Mouse (Mus musculus) layer of hippocampus, adult 2 months (tissue): Measurements from ENCODE around the gene Slc23a4. TPM values are rescaled to one million over a fixed set of nuclear protein-coding genes. Genes with fewer than 3 reads are reported as not detected.

Source experiments
- DNase-seq, 2 experiments: peaks; one replicate each; pipeline ENCODE4 v3.0.0; 2022; ENCODE audit warnings: low spot score in 2 of 2
- H3K27ac ChIP-seq: fragments of 200-600 bp; 2 replicates; pipeline ENCODE4 v1.8.1; 2022
- H3K4me3 ChIP-seq: fragments of 200-600 bp; 2 replicates; pipeline ENCODE4 v1.8.1; 2022; ENCODE audit warnings: mild to moderate bottlenecking
- CTCF ChIP-seq: fragments of 200-600 bp; conservative IDR thresholded peaks from 2 replicates; pipeline ENCODE4 v1.8.1; 2022; ENCODE audit warnings: antibody characterized with exemption, mild to moderate bottlenecking, moderate library complexity
- total RNA-seq, 2 experiments: library from RNA; stranded (reverse); gene quantifications; 2 replicates each; pipeline ENCODE4 v1.2.3; 2021

Gene Slc23a4
- total RNA-seq, 2 experiments from 2014 or later = 0.88 to 1.2 TPM

DNA sequence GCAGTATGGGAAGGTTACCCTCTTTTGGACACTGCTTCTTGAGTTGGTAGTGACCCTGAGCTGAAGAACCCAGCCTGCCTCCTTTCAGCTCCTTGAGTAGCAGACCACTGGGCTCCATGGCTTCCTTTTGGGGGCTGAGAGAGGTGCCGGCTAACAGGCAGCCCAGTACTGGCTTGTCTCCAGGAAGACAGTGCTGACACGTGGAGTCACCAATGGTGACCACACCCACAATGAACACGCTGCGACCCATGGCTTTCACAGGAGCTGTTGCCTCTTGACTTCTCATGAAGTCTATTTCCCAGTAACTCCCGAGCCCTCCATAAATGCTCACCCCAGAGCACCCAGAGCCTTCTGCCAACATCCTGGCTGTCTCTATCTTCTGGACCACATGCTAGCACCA is 6.5 kb upstream of the Slc23a4 start:
- no peak overlapping the region for H3K27ac ChIP-seq
- H3K4me3 ChIP-seq = no peak overlapping the region
- TF ChIP-seq CTCF = no peak
- no peak for DNase-seq

DNA sequence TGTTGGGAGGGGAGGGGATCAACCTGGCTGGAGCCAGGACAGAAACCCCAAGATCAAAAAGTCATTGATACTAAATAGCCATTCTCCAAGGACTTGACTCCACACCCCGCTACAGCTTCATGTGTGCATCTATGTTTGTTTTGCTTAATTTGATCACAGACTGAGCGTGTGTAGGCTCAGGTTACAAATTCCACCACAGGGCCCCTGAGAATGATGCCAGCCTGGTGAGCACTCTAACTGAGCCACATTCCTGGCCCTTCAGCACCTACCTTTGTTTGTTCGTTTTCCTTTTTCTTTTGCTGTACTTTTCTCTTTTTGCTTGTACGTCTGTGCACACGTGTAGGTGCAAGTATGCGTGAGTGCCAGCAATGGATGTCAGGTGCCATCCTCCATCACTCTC is 1.1 kb upstream of the Slc23a4 start:
- no peak for TF ChIP-seq CTCF
- H3K27ac ChIP-seq = no peak overlapping the region
- no peak for DNase-seq
- H3K4me3 ChIP-seq = no peak overlapping the region

DNA sequence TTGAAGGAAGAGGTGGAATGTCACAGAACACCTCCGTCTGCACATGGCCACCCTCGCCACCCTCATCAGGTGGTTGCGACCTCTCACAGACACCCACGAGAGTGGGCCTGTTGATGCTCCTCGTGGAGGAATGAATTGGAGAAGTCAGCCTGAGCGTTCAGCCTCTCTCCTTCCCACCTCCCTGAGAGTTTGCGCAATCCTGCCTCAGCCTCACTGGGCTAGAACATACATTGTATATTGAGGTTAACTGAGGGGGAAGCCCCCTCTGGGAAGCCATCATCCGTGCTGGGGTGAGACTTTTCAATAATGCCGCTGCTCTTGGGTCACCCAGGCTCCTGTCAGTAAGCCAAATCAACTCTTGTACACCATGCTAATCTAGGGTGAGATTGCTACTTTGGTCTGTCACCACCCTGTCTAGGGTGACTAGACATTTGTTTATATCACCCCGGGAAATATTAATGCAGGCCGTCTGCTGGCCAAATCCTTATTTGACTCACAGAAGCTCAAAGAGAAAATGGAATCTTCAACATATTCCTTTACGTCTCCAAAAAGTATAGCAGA is 1.0 kb downstream of the Slc23a4 start:
- Histone ChIP-seq H3K4me3 (no peak overlapping the region), H3K27ac (no peak overlapping the region)
- no peak for TF ChIP-seq CTCF
- DNase-seq = no peak

DNA sequence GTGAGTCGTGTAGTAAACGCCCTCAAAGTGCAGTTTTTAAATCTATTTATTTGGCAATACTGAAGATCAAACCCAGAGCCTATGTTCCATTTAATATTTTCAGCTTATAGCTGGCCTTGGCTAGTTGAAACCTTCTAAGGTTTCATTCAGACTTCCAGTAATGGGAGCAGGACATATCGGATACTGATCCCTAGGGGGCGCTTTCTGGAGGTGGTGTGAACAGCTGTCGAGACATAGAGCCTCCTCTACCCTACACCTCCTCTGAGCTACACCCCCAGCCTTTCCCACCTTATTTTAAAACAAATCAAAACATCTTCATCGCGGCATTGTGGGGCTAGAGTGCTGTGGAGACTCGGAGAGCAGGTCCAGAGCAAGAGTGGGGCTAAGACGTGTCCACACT is 7.5 kb downstream of the Slc23a4 start:
- TF ChIP-seq CTCF = no peak; the same call in 1 of the 2 replicates
- no peak overlapping the region for H3K27ac ChIP-seq
- DNase-seq = no peak
- no peak overlapping the region for H3K4me3 ChIP-seq

DNA sequence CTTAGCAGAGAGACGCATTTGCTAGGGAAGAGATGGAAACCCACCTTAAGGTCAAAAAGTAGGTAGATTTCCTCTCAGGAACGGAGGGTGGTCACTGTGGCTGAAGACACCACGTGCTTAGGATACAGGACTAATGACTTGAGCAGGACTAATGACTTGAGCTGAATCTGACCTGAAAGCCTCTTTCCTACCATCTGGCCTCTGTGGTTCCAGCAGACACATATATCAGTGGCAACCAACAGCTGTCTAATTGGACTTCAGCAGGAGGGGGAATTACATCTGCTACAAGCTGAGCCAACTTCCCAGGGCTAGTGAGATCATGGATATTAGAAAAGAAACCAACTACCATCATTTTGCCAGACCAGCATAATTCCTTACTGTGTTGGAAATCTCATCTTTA is 8.9 kb downstream of the Slc23a4 start:
- no peak for DNase-seq
- no peak for TF ChIP-seq CTCF
- H3K27ac ChIP-seq = no peak overlapping the region
- no peak overlapping the region for H3K4me3 ChIP-seq

DNA sequence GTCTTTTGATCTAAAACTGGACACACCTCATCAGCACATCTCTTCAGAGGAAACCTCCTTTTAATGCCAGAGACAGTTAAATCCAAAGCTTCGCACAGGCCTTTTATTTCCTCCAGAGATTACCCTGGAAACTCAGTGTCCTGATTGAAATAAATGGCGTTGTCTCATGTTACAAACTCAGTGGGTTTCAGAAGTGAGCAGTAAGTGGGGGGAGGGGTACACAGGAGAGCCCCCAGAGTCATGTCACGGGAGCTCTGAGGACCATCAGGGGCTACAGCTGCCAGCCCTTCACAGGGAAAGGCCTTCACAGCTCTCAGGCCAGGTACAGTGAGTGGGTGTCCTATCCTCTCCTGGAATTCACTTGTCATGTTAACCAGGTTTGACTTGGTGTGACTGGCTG is 17.0 kb downstream of the Slc23a4 start:
- no peak for DNase-seq
- H3K4me3 ChIP-seq = no peak overlapping the region
- no peak overlapping the region for H3K27ac ChIP-seq
- TF ChIP-seq CTCF = no peak

DNA sequence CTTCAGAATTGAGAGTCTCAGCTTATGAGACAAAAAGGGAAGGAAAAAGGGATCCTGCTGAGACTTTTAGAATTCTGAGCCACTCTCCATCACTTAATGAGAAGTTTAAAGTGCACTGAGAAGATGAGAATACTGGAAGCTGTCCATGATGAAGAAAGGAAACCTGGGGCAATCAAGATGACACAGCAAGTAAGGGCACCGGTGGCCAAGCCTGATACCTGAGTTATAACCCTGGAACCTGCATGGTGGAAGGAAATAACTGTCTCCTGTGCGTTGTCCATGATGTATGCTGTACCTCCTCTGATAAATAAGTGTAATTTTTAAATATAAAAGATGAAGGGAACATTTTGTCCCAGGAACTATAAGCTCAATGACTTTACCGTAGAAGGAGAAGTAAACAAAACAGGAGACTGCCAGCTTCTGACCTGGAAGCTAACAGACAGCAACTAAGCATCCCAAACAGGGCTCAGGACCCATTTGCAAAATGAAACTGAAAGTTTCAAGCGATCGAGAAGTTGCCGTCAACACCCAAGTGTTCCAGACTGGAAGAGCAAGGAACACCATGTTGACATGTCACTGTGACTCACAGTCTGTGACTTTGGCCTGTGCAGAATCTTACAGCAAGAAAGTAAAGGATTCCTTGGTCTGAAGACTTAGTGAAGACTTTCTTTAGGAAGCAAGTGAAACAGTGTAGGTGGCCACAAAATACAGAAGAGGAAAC is 22.2 kb downstream of the Slc23a4 start:
- DNase-seq = no peak
- no peak overlapping the region for H3K4me3 ChIP-seq
- TF ChIP-seq CTCF = no peak
- no peak overlapping the region for H3K27ac ChIP-seq

DNA sequence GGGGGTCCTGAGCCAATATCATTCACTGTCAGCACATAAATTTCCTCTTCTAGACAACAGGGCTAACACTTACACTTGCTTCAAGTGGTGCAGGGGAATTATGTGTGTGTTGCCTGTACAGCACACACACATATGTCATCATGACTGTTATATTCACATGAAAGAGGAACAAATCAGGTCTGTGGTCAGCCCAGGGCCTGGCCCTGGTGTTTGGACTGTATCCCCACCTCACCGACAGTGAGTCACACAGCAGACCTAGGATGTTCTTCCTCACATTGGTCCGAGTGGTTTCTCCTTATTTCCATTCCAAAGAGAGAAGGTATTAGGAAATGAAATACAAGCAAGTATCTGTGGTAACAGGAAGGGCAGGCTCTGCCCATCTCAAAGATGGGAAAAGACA is 23.7 kb downstream of the Slc23a4 start:
- no peak overlapping the region for H3K27ac ChIP-seq
- DNase-seq = no peak
- no peak for TF ChIP-seq CTCF
- H3K4me3 ChIP-seq = no peak overlapping the region

DNA sequence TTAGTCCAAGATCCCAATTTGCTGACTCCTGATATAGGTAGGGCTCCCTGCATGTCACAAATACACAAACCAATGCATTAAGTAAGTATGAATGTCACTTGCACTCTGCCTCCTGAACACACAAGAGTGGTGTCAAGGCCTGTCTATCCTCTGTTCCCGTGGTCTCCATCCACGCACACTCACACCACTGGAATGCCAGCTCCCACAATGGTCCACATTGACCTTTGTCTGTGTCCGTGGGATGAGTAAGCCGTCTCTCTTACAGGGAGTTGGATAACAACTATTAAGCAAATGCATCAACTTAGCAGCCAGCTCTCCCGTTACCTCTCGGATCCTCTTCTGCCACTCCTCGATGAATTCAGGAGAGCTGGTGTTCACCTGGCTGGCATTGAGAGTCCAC is 29.1 kb downstream of the Slc23a4 start:
- TF ChIP-seq CTCF = no peak
- no peak for DNase-seq
- no peak overlapping the region for H3K4me3 ChIP-seq
- no peak overlapping the region for H3K27ac ChIP-seq

DNA sequence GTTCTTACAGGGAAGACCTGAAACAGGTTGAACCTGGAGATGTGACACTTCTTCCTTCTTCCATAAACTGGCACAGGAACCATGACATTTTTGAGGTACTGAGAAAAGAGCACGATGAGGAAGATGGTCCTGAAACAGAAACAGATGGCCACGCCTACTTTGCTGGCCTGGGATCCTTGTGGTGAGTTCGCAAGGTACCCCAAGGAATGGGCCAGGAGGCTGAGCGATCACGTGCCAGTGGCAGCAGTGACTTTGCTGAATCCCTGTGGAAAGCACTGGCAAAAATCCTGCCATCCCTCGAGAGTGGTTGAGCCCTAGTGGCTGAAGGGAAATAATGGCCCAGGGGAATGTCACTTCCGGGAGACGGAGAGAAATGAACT is 32.4 kb downstream of the Slc23a4 start:
- no peak overlapping the region for H3K4me3 ChIP-seq
- DNase-seq = no peak
- no peak overlapping the region for H3K27ac ChIP-seq
- TF ChIP-seq CTCF = 0 out of 2 replicates have a peak, but pooled peaks have one; percentile 1

DNA sequence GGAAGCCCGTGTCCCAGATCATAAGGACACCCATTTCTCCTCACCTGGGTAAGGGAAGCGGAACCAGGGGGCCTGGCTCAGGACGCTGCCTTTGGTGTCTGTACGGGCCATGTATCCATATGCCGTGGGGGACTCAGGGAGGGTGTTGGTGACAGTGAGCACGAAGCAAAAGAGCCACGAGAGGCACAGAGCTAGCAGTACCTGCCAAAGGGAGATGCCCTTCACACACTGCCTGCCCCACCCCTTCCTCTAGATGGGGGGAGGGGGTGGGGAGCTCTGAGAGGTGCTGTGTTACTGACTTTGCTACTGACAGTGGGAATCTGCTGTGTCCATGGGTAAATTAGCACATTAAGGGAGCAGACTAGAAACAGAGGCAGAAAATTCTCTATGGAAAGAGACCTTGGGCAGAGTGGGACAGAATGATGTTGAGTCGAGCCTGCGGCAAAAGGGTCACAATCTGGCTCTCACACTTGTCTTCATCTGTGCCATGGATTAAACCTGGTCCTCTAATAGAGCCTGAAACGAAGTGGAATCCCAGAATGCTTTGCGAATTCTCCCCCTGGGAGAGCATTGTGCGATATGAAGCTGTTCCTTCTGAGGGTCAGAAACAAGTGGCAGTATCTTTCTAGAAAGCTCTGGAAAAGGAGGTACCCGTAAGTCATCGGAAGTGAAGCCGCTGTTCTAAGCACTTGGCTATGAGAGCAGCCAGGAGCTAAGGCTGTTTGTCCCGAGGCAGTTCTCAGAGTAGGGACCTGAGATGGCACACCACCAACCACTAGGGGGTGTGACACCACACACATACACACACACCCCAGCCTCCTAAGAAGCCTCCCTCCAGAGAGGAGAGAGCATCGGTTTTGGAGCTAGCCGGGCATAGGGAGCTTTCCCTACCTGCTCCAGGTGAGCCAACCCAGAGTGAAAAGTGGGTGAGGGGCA is 33.0 kb downstream of the Slc23a4 start:
- Histone ChIP-seq H3K27ac (no peak overlapping the region), H3K4me3 (peak overlapping the region; percentile 15; the same call in 1 of the 2 replicates)
- peak in 1 of 2 experiments; percentile 16 for DNase-seq
- TF ChIP-seq CTCF = peak; percentile 67

DNA sequence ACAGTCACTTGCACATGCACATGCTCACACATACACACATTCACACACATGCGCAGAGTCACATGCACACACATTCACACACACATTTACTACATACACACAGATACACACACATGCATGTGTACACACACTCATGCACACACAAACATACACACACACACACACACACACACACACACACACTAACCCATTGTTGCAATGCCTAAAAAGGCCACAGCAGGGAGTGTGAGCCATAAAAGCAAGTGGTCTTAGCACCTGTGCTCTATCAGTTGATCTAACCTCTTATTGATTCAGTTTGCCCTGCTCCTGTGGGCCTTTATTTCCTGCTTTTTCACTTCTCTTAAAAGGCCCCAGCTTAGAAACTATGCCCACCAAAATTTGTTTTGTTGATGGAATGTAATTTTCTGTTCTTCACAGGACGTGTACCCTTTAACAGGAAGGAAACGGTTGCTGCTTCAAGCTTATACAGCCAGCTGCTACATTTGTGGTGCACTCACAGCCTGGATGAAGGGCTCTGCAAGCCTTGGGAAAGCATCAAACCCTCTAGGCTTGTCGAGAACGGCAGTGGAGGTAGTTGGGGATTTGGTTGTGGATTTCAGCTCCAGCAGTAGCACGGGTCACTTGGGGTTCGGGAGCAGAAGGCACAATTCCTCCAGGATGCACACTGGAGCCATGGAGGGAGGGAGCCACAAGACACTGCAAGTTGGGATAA is 36.1 kb downstream of the Slc23a4 start:
- no peak for DNase-seq
- Histone ChIP-seq H3K27ac (no peak overlapping the region), H3K4me3 (no peak overlapping the region)
- no peak for TF ChIP-seq CTCF

DNA sequence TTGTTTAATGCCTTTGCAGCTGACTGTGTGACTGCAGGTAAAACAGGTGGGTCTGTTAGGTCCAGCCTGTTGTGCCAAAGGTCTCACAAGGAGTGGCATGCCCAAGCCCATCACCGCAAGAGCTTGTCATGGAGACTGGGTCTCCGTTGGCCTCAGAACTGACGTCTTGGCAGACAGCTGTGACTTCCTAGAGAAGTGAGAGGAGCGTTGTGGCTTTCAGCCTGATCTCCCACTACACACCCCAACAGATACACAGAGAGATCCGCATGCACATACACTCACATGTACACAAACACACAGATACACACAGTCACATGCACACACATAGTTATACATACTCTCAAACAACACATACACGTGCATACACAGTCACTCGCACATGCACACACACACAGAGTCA is 36.7 kb downstream of the Slc23a4 start:
- Histone ChIP-seq H3K4me3 (no peak overlapping the region), H3K27ac (no peak overlapping the region)
- DNase-seq = no peak
- TF ChIP-seq CTCF = no peak
